Mouse (Mus musculus) mouse trophoblast stem cell (cell line): ENCODE measurements at regions not wholly inside any gene's neighbourhood (a gene's known extent, or its start where the extent isn't known, plus 50 kb on each side); places are given as distances from the start of the nearest gene placed in this dataset.

ENCODE experiments used
- in situ Hi-C, 2 experiments: fragments of 300-500 bp; cut with MseI, MboI; formaldehyde crosslinking; loops; 2 replicates in 1 of 2; 3 replicates in 1 of 2; pipeline ENCODE4 v1.15.1; 2025

DNA sequence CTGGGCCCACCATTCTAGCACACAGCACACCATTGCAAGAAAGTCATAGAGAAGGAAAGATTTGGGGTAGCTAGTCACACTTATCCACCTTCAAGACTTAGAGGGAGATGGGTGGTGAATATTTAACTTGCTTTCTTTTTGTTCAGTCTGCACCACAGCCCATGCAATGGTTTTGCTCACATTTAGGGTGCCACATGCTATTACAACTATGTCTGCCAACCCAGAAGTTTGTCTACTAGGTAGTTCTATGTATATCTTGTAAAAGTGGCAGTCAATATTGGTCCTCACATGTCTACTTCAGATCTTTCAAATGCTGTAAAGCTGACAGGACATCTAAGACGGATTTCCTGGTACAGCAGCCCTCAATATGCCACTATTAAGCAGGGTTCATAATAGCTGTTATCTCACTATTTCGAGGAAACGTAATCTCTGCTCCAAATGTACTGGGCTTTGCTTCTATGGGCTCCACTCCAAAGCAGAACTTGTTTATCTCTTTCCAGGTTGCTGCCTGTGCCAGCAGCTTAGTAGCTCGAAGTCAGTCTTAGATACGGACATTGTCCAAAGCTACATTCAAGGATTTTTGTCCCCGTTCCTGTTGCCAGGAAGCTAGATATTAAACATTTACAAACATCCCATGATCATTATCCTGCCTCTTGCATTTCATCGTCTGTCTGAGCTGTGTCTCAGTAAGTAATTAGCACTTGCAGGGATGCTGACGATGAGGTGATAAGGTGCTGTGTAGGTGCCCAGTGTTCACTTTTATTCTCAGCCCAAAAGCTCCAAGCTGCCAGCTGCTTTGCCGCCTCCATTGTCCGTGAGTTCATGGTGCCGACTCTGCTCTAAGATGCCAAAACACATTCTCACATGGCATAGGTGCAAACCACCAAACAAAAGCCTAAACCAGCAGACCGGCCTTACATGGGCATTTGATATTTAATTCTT lies 327.8 kb upstream of the Robo2 start:
- in situ Hi-C loops, result no loop called here

DNA sequence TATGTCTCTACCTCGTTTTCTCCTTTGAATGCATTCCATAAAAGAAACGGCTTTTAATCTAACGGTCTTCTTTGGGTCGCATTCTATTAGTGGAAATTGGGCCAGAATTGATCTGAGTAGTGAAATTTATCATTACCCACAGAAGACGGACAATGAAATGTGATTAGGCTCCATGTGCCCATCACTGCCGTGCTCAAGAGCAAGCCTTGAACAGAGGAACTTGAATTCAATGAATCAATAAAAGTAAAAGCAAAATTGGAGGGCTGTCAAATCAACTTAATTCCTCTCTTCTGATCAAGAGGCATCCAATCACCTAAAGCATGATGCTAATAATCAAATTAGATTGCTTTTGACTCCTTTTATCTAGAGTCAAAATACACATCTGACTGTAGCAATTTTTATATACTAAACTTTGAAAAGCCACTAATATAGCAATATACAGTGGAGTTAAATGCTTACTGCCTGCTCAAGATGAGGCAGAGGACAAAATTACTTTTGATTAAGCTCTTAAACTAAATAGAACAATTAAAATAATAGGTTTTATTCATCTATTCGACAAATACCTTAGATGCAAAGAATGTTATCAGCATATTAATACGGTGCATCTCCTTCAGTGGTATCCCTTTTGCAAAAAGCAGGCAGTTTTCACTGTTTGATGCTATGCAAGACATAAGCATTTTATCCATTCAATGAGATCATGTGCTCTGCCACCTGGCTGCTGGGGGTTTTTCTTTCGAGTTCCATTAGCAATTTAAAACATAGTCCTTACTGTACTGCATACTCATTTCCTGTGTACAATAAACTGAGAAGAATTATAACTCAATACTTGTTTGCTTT lies 321.5 kb upstream of the Robo2 start:
- in situ Hi-C loops, result no loop called here

DNA sequence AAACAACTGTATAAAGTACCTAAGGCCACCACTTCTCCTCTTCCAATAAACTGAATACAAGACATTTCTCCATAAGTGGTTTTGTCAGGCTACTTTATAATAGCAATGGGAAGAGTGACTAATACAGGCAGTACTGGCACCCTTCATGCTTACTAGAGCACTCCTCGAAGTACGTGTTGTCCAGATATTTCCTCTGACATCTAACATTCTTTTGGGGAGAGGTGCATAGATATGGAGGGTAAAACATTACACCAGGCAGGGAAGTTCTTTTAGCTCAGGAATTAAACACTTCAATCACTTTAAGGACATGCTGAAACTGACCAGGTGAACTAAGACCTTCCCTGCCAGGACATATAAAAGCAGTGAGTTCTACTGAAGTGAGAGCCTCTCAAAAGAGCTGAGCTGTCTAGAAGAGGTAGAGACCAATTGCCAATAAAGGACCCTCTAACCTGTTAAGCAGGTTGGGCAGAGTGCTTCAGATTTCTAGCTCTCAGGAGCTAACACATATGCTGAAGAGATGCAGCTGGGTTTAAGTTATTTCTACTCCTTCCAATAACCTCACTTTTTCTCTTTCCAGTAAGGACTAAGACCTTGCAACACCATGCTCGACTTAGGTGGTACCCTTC lies 318.7 kb upstream of the Robo2 start:
- in situ Hi-C loops, result no loop called here

DNA sequence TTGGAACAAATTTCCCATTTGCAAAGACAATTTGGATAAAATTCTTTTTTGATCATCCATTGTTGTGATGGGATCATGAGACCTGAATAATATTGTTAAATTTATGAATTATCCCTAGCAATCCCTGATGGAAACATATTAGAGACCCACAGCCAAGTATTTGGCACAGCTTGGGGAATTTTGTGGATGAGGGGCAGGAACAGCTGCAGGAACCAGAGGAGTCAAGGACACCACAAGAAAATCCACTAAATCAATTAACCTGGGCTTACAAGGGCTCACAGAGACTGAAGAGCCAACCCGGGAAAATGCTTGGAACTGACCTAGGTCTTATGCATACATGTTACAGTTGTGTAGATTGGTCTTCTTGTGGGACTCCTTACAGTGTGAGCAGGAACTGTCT lies 311.6 kb upstream of the Robo2 start:
- in situ Hi-C loops, result no loop called here

DNA sequence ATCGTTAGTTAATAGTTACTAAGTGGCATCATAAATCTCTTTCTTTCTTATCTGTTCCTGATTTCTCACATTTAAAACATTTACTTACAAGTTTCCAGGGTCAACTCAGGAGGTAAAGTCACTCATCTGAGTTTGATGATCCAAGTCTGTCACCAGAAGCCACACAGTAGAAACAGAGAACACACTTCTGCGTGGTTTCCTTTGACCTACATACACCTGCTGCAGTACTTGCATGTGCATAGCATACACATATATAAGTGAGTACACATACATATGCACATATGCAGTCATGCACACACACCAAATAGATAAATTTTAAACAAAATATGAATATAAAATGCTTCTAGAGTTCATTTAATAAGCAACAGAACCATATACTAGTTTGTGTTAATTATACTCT lies 306.5 kb upstream of the Robo2 start:
- in situ Hi-C loops, result no loop called here

DNA sequence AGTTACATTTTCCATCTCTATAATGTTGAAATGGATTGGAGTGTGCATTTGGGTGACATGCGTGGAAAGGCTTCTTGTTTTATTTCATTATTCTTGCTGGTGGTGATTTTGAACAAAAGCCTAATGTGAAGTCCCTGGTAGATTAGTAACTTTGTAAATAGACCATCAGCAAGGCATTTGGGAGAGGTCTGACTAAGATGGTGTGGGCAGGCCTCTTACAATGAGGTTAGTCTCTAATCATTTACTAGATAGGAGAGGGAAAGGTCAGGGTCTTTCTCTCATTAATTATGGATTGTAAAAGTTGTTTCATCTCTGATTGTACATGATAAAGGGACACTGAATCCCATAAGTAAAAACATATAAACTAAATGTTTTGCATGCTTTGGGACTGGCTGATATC lies 306.0 kb upstream of the Robo2 start:
- in situ Hi-C loops, result no loop called here

DNA sequence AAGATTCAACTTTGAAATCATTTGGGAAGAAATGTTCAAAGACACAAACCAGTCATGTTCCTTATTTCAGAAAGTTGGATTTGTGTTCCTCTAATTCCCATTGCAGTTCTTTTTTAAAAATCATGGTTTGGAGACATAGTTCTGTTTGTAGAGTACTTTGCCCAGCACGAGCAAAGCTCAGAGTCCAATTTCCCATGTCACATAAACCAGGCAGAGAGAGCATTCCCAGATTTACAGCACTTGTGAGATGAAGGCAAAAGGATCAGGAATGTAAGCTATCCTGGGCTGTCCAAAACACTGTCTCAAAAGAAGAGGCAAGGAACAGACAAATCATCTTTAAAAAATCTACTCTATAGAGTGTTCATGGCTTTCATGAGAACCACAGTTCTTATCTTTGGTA lies 303.3 kb upstream of the Robo2 start:
- in situ Hi-C loops, result no loop called here

DNA sequence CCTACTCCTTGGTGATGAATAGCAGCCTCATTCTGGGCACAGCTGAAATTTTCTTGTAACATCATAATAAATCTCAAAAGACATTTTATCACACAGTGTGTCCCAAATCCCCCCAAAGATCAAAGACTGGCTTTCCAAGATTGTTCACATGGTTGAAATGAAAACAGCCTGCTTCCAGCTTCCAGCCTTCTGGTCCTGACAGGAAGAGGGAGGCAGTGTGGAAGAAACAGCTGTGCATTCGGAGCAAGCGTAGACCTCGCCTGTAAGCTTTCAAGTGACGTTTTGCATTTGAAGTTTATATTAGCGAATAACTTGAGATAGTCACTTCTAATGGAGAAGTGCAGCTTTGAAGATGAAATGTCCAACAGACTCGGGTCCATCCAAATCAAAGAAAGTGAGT lies 300.9 kb upstream of the Robo2 start:
- in situ Hi-C loops, result no loop called here

DNA sequence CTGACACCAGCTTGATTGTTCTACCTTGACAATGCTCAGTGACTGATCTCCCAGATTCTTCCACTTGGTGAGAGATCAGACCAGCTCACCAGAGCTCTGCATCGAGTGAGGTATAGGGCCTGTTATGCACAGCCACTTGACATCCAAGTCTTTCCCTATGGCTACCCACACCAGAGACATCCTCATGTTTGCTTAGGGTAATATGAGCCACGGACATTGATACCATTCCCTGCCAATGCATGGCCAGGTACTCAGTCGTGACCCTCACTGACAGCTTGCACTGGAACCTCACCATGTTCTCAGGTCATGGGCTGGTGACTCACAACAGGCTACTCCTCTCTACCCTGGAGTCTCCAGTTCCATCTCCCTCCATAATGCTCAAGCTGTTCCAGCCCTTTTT lies 290.4 kb upstream of the Robo2 start:
- in situ Hi-C loops, result no loop called here

DNA sequence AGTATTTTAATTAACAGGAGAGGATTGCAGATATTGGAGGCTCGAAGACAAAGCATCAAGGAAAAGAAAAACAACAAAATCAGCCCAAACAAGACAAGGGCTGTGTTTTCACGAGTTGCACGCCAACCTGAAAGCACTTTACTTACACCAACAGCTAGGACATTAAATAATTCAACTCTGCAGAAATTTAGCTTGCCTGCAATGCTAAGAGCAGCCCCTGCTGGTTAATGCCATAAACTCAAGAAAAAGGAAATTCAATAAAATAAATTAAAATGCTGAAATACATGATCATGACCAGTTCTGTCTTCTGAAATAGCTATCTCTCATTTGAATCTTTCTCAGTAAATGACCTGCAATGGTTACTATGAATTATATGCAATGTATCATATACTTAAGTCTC lies 271.7 kb upstream of the Robo2 start:
- in situ Hi-C loops, result no loop called here

DNA sequence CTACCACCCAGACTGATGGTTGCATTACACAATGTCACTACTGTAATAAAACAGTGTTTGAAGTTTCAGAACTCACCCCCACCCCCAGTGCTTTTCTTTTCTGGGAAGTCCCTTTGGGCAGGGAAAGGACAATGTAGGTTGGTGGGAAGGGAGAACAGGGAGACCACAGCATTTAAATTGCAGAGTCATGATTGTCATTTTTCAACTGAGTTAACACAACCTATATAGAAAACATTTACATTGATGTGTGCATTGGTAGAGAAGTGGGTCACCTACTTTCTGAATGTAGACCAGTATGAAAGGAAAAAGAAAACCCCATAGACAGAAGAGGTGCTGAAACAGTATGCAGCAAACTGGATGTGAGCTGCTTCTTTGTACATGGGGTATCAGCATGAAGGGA lies 264.0 kb upstream of the Robo2 start:
- in situ Hi-C loops, result no loop called here

DNA sequence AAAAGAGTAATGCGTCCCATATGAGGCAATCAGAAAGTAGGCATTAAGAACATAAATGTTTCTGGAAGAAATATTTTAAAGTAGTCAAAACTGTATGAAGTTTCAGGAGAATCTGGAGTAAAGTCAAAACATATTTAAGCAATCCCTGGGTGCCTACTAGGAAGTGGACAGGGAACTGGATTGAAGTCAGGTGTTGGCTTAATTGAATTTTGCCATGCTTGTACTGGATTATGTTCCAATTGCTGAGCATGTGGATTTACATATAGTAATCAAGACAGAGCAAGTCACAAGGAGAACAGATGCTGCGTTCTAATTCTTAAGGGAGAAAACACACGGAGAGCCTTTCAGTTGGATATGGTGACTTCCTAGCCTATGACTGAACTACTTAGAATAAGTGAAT lies 259.8 kb upstream of the Robo2 start:
- in situ Hi-C loops, result no loop called here

DNA sequence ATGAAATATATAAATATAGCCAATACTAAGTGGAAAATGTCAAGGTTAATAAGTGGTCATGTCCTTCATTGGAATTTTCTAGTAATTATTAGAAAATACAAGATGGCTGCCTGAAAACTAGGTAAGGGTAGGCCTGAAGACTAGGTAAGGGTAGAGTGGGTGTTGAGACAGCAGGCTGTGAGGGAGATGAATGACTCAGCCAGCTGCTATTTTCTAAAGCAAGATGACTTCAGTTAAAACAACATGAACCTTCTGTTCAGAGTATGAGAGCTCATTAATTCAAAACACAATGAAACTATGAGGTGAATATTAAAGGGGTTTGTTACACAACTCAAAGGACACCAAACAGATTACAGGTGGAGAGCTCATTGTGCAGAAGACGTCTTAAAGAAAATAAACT lies 252.7 kb upstream of the Robo2 start:
- in situ Hi-C loops, result no loop called here

DNA sequence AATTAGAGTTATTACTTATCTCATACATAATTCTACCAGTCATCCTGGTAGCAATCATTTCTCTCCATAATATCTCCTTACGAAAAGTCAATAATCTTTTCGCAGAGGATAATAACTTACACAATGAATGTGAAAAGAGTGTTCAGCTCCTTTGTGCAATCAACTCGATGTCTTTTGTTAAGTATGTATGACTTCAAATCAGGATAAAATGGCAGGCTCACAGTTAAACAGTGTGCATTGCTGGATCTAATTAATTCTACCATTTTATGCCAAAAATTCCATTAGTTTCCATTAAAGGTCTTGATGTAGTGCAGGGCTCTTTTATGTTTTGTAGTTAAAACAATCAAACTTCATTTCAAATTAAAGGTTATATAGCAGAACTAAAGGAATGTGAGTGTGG lies 239.6 kb upstream of the Robo2 start:
- in situ Hi-C loops, result no loop called here

DNA sequence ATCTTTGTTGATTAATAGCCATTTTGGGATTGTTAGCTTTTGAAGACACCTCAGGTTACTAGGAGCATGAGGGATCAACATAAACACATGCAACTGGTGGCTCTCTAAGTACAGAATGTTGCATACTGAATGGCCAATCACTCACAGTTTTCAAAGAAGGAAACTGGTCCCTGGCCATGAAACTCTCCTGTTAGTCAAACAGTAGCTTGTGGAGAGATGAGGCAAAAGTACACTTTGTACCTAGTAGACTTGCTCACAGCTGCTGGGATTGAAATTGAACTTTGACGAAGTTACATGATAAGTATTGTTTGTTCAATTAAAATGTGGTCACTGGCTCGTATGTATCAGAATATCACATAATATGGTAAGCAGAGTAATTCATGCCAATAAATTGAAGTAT lies 237.6 kb upstream of the Robo2 start:
- in situ Hi-C loops, result loop anchor here in 1 of 2 experiments (25.0 kb wide), 1 partner anchor 412 kb away; no protein-coding TSS in a partner anchor

DNA sequence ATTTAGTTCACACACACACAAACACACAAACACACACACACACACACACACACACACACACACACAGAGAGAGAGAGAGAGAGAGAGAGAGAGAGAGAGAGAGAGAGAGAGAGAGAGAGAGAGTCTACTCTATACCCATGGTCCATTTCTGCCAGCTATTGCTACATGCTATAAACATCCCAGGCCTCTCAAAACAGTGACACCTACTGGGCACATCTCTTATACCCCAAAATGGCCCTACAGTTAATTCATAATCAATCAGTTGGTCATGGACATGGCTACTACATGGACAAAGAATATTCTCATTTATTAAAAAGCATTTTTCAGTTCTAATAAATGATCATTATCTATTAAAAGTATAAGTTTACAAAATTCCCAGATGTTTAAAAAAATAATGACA lies 236.8 kb upstream of the Robo2 start:
- in situ Hi-C loops, result loop anchor here in 1 of 2 experiments (25.0 kb wide), 1 partner anchor 411 kb away; no protein-coding TSS in a partner anchor

DNA sequence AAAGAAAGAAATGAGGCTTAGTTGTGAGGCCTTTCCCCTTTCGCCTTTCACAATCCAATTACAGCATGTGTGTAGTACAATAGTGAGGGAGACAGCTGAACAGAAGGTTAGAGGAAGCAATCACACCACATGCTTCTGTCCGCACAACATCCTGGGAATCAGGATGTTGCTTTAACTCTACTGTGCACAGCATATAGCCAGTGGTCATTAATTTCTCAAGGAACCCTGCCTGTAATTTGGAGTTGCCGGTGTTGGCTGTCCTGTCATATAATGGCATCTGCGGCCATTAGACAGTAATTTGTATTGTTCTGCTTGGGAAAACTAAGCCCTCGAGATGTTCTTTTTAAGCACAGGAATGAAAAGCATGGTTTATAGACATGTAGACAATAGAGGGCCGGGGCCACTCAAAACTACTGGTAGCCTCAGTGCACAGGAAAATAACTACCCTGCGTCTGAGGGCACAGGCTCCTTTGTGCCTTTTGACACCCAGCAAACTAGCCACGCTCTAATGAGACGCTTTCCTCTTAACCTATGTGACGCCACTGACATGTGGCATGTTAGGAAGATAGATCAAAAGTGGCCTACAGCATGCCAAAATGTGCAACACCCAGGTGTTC lies 233.2 kb upstream of the Robo2 start:
- in situ Hi-C loops, result loop anchor here in 1 of 2 experiments (25.0 kb wide), 1 partner anchor 408 kb away; no protein-coding TSS in a partner anchor

DNA sequence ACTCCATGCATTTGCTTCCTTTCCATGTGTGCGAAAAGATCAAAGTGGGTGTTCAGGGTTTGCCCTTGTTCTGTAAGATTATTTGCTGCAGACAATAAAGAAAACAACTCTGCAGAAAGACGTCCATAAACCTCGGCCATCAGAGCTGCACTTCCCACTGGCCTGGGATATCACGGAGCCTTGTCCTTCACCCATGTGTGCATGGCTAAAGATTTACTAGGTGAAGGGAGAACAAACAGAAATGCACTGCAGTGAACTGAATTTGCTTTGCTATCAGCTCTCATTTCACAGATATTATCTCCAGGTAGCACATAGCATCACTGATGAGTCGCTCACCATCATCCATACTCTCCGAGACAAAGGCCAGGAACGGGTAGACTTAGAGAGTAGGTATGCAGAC lies 228.2 kb upstream of the Robo2 start:
- in situ Hi-C loops, result loop anchor here in 1 of 2 experiments (25.0 kb wide), 1 partner anchor 403 kb away; no protein-coding TSS in a partner anchor

DNA sequence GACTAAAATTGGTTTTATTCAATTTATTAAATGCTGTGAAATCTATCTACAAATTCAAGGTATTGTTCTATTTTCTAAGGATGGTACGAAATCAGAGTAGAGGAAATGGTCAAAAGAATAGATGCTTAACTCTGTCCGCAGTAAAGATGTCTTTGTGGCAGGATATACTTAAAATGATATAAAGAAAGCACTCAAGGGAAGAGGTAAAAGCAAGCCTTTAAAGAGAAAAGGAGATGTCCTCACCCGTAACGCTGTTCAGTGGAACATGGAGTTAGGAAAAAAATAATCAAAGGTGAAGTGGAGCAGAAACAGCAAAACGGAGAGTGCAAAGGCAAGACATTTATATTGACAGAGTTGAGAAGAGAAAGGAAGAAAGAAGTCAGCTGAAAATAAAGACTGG lies 226.0 kb upstream of the Robo2 start:
- in situ Hi-C loops, result loop anchor here in 1 of 2 experiments (25.0 kb wide), 1 partner anchor 400 kb away; no protein-coding TSS in a partner anchor

DNA sequence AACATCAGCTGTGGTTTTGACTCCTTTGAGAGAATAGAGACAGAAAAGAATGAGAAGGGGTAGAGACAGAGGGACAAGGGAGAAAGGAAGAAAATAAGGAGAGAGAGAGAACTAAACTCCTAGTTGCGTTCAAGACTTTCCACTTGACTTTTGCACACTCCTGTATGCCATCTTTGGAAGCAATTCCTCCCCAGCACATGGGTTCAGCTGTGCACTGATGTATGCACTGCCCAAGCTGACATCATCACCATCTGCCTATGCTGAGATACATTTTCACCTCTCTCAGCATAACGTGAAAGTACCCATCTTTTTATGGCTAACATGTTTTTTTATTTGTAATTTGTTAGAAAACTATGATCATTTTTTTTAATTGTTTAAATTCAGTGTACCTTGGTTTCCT lies 214.2 kb upstream of the Robo2 start:
- in situ Hi-C loops, result loop anchor here in 1 of 2 experiments (25.0 kb wide), 1 partner anchor 388 kb away; no protein-coding TSS in a partner anchor

DNA sequence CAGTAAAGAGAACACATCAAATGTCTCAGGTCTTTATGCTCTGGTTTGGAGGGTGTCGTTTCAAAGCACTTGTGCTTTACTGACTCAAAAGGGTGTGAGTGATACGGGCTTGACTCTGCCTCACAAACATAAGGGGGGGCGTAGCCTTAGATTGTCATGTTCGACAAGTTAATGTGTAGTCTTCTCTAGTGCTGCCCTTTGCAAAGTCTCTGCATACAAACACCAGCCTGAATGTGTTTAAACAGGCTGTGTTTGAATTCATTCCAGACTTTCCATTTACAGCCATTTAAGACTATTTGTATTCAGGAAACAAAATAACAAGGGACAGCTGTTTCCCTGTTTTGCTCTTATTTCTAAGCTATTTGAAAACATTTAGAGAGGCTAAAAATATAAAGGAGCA lies 200.4 kb upstream of the Robo2 start:
- in situ Hi-C loops, result no loop called here
